Mouse (Mus musculus) midbrain, embryonic 14.5 days (tissue): ENCODE data around the gene Cryaa. TPM values are rescaled to one million over a fixed set of nuclear protein-coding genes. Genes with fewer than 3 reads are reported as not detected.

Experiments used
- ATAC-seq: fragments of 200-750 bp; cut with Nextera tagmentation; 2 replicates; pipeline ENCODE4 v1.8.0; 2017; ENCODE audit warnings: moderate number of reproducible peaks, moderate library complexity; ENCODE audit not compliant: low FRiP score, low TSS enrichment
- DNase-seq: peaks from one replicate; pipeline ENCODE4 v3.0.0-alpha.2; 2015
- H3K27ac ChIP-seq: fragments of 300-500 bp; sonication (generic); replicated peaks from 2 replicates; pipeline ENCODE4 v1.5.1; 2014; ENCODE audit warnings: mild to moderate bottlenecking, low read depth, low read length, moderate library complexity
- H3K27me3 ChIP-seq: fragments of 300-500 bp; sonication (generic); 2 replicates; pipeline ENCODE4 v1.6.1; 2014; ENCODE audit warnings: low read length, control low read depth, mixed read lengths; ENCODE audit not compliant: control insufficient read depth, insufficient read depth
- H3K36me3 ChIP-seq: fragments of 300-500 bp; sonication (generic); 2 replicates; pipeline ENCODE4 v1.6.1; 2014; ENCODE audit warnings: low read length, control low read depth; ENCODE audit not compliant: control insufficient read depth, insufficient read depth
- H3K4me1 ChIP-seq: fragments of 300-500 bp; sonication (generic); 2 replicates; pipeline ENCODE4 v1.6.1; 2014; ENCODE audit warnings: mild to moderate bottlenecking, antibody characterized with exemption, low read length, control low read depth; ENCODE audit not compliant: control insufficient read depth, insufficient read depth
- H3K4me2 ChIP-seq: fragments of 300-500 bp; sonication (generic); 2 replicates; pipeline ENCODE4 v1.6.1; 2014; ENCODE audit warnings: mild to moderate bottlenecking, low read length, moderate library complexity
- H3K4me3 ChIP-seq: fragments of 300-500 bp; sonication (generic); replicated peaks from 2 replicates; pipeline ENCODE4 v1.5.1; 2014; ENCODE audit warnings: low read depth, low read length
- H3K9ac ChIP-seq: fragments of 300-500 bp; sonication (generic); replicated peaks from 2 replicates; pipeline ENCODE4 v1.6.1; 2014; ENCODE audit warnings: mild to moderate bottlenecking, low read length, moderate library complexity
- H3K9me3 ChIP-seq: fragments of 300-500 bp; sonication (generic); 2 replicates; pipeline ENCODE4 v1.6.1; 2016; ENCODE audit warnings: low read length, control low read depth, mixed read lengths; ENCODE audit not compliant: control insufficient read depth
- WGBS: fragments of 180-500 bp; shearing (Covaris S2); extraction: QIAGEN DNeasy Blood & Tissue Kit; methylation state at CpG from one replicate; pipeline ENCODE4 v1.1.7; 2014; 5-methylcytosine and 5-hydroxymethylcytosine counted together
- polyA plus RNA-seq: library from polyadenylated mRNA; unstranded; fragments of >200 nt; fragmentation: Nextera tagmentation; extraction: Ambion mirVana; gene quantifications from 2 replicates; pipeline ENCODE4 v1.2.1, GENCODE M21; 2014

Gene Cryaa
- polyA plus RNA-seq, 1 experiment from 2014 or later = not detected

- Histone ChIP-seq H3K27ac (no peak overlapping the region), H3K4me3 (no peak overlapping the region), H3K27me3 (no peaks in the 10 kb centered on the region), H3K36me3 (no peaks in the 10 kb centered on the region), H3K4me1 (0 out of 2 replicates have a peak, but pooled peaks cover 3% of the 10 kb centered on the region), H3K4me2 (no peak overlapping the region), H3K9ac (no peak overlapping the region), H3K9me3 (no peaks in the 10 kb centered on the region)
- DNase-seq = no peak
- WGBS = 65% methylated on average over 8 of the region's 8 CpGs
- ATAC-seq = no peak
Measured at GRCm38 (mm10) chr17:31671698-31672097, 5.9 kb upstream of the Cryaa start.

- ATAC-seq (no peak), DNase-seq (no peak)
- no peaks in the 10 kb centered on the region for H3K36me3 ChIP-seq
- no peaks in the 10 kb centered on the region for H3K9me3 ChIP-seq
- H3K4me2 ChIP-seq = no peak overlapping the region
- H3K27ac ChIP-seq = no peak overlapping the region
- WGBS = 86% methylated on average over 12 of the region's 12 CpGs
- H3K4me3 ChIP-seq = no peak overlapping the region
- no peak overlapping the region for H3K9ac ChIP-seq
- H3K27me3 ChIP-seq = no peaks in the 10 kb centered on the region
- 0 out of 2 replicates have a peak, but pooled peaks cover 3% of the 10 kb centered on the region for H3K4me1 ChIP-seq
Measured at GRCm38 (mm10) chr17:31672279-31672678, 5.3 kb upstream of the Cryaa start.

- DNase-seq (no peak), ATAC-seq (no peak)
- 75% methylated on average over 1 of the region's 1 CpGs for WGBS
- H3K36me3 ChIP-seq = no peaks in the 10 kb centered on the region
- no peak overlapping the region for H3K27ac ChIP-seq
- 0 out of 2 replicates have a peak, but pooled peaks cover 3% of the 10 kb centered on the region for H3K4me1 ChIP-seq
- no peaks in the 10 kb centered on the region for H3K9me3 ChIP-seq
- H3K27me3 ChIP-seq = no peaks in the 10 kb centered on the region
- H3K4me2 ChIP-seq = no peak overlapping the region
- H3K9ac ChIP-seq = no peak overlapping the region
- no peak overlapping the region for H3K4me3 ChIP-seq
Measured at GRCm38 (mm10) chr17:31674426-31674825, 3.2 kb upstream of the Cryaa start.

GRCm38 (mm10) chr17:31680450-31680849, 2.8 kb downstream of the Cryaa start:
- Histone ChIP-seq H3K4me2 (no peak overlapping the region), H3K9ac (no peak overlapping the region), H3K36me3 (no peaks in the 10 kb centered on the region), H3K27me3 (no peaks in the 10 kb centered on the region), H3K4me1 (no peaks in the 10 kb centered on the region), H3K9me3 (no peaks in the 10 kb centered on the region), H3K27ac (no peak overlapping the region), H3K4me3 (no peak overlapping the region)
- DNase-seq (no peak), ATAC-seq (no peak)
- 86% methylated on average over 2 of the region's 2 CpGs for WGBS

- ATAC-seq (peak; percentile 79), DNase-seq (peak; percentile 95)
- 0 out of 2 replicates have a peak overlapping the region, but pooled peaks have one; percentile 21 for H3K27ac ChIP-seq
- peaks cover 6% of the 10 kb centered on the region for H3K4me1 ChIP-seq
- 0 out of 2 replicates have a peak overlapping the region, but pooled peaks have one; percentile 28 for H3K4me2 ChIP-seq
- no peaks in the 10 kb centered on the region for H3K9me3 ChIP-seq
- no peaks in the 10 kb centered on the region for H3K36me3 ChIP-seq
- H3K4me3 ChIP-seq = no peak overlapping the region
- 18% methylated on average over 17 of the region's 17 CpGs for WGBS
- H3K9ac ChIP-seq = no peak overlapping the region; the same call in 1 of the 2 replicates
- H3K27me3 ChIP-seq = no peaks in the 10 kb centered on the region
Measured at GRCm38 (mm10) chr17:31685514-31686224, 8.1 kb downstream of the Cryaa start.

GRCm38 (mm10) chr17:31686225-31686564, 8.6 kb downstream of the Cryaa start:
- DNase-seq = peak; percentile 26
- 0 out of 2 replicates have a peak overlapping the region, but pooled peaks have one; percentile 21 for H3K27ac ChIP-seq
- no peak for ATAC-seq
- WGBS = 47% methylated on average over 3 of the region's 3 CpGs
- H3K9me3 ChIP-seq = no peaks in the 10 kb centered on the region
- no peak overlapping the region for H3K4me2 ChIP-seq
- no peaks in the 10 kb centered on the region for H3K36me3 ChIP-seq
- peaks cover 6% of the 10 kb centered on the region for H3K4me1 ChIP-seq
- no peak overlapping the region for H3K9ac ChIP-seq
- H3K4me3 ChIP-seq = no peak overlapping the region
- H3K27me3 ChIP-seq = no peaks in the 10 kb centered on the region

GRCm38 (mm10) chr17:31688112-31688511, 10.5 kb downstream of the Cryaa start:
- H3K4me2 ChIP-seq = no peak overlapping the region
- H3K4me3 ChIP-seq = no peak overlapping the region
- no peak for ATAC-seq

GRCm38 (mm10) chr17:31689606-31690005, 12.0 kb downstream of the Cryaa start:
- H3K9me3 ChIP-seq = no peaks in the 10 kb centered on the region
- DNase-seq (no peak), ATAC-seq (no peak)
- no peaks in the 10 kb centered on the region for H3K36me3 ChIP-seq
- WGBS = 69% methylated on average over 1 of the region's 1 CpGs
- no peaks in the 10 kb centered on the region for H3K27me3 ChIP-seq
- H3K4me2 ChIP-seq = no peak overlapping the region
- no peak overlapping the region for H3K4me3 ChIP-seq
- H3K4me1 ChIP-seq = peaks cover 18% of the 10 kb centered on the region
- no peak overlapping the region for H3K9ac ChIP-seq
- no peak overlapping the region for H3K27ac ChIP-seq

More at GRCm38 (mm10) chr17:31688112-31688511, 10.5 kb downstream of the Cryaa start:
- 81% methylated on average over 9 of the region's 9 CpGs for WGBS
- DNase-seq = no peak
- Histone ChIP-seq H3K27me3 (no peaks in the 10 kb centered on the region), H3K4me1 (peaks cover 9% of the 10 kb centered on the region), H3K9ac (no peak overlapping the region), H3K27ac (no peak overlapping the region), H3K9me3 (no peaks in the 10 kb centered on the region), H3K36me3 (no peaks in the 10 kb centered on the region)

GRCm38 (mm10) chr17:31692918-31693317, 15.3 kb downstream of the Cryaa start:
- no peak overlapping the region for H3K27ac ChIP-seq
- no peak overlapping the region for H3K4me3 ChIP-seq
- ATAC-seq (no peak), DNase-seq (no peak)
- no peak overlapping the region; the same call in 1 of the 2 replicates for H3K4me2 ChIP-seq
- no peaks in the 10 kb centered on the region for H3K36me3 ChIP-seq
- 39% methylated on average over 5 of the region's 5 CpGs for WGBS
- H3K9me3 ChIP-seq = no peaks in the 10 kb centered on the region
- H3K9ac ChIP-seq = no peak overlapping the region
- H3K27me3 ChIP-seq = no peaks in the 10 kb centered on the region
- peaks cover 12% of the 10 kb centered on the region; the same call in 1 of the 2 replicates for H3K4me1 ChIP-seq
